Mouse (Mus musculus) bone marrow, adult 2 months (tissue): ENCODE results near the gene Galnt18.

ENCODE experiments used
- CTCF ChIP-seq: fragments of 200-500 bp; IDR thresholded peaks from 2 replicates; pipeline ENCODE4 v1.5.1; 2011; ENCODE audit warnings: low read length, control low read depth; ENCODE audit not compliant: control insufficient read depth, insufficient read depth
- POLR2A ChIP-seq: fragments of 200-500 bp; IDR thresholded peaks from 2 replicates; pipeline ENCODE4 v1.6.1; 2011; ENCODE audit warnings: low read depth, mild to moderate bottlenecking, control low read depth, low read length, borderline replicate concordance; ENCODE audit not compliant: control insufficient read depth

- TF ChIP-seq POLR2A (no peak), CTCF (no peak)
Observed at GRCm38 (mm10) chr7:111528462-111528861, 251.3 kb downstream of the Galnt18 start.
